Mouse (Mus musculus): ENCODE data around the gene Dnajc17.

The Dnajc17 gene

GRCm38 (mm10) chr2:119208344-119209175 is at the start of gene Dnajc17, which contains the start of gene Zfyve19:
Gene Dnajc17, minus strand, starts transcription at chr2:119208795.
Gene Zfyve19, plus strand, starts transcription at chr2:119208617.
- DNase-seq: peak; percentile 88 to 90

GRCm38 (mm10) chr2:119254976-119255375 is 46.4 kb upstream of the Dnajc17 start:
- no peak for DNase-seq

- DNase-seq: peak; percentile 57 to 84
Observed at GRCm38 (mm10) chr2:119250826-119251478, 42.4 kb upstream of the Dnajc17 start.

- no peak for DNase-seq
Observed at GRCm38 (mm10) chr2:119250377-119250776, 41.8 kb upstream of the Dnajc17 start.

GRCm38 (mm10) chr2:119249592-119250061 is 41.0 kb upstream of the Dnajc17 start:
- DNase-seq: no peak

GRCm38 (mm10) chr2:119247904-119248303 is 39.3 kb upstream of the Dnajc17 start:
- DNase-seq: no peak

- no peak for DNase-seq
Observed at GRCm38 (mm10) chr2:119245246-119245645, 36.7 kb upstream of the Dnajc17 start.

- no peak for DNase-seq
Observed at GRCm38 (mm10) chr2:119242548-119242947, 34.0 kb upstream of the Dnajc17 start.

GRCm38 (mm10) chr2:119240819-119241186 is 32.2 kb upstream of the Dnajc17 start:
- no peak for DNase-seq

GRCm38 (mm10) chr2:119240075-119240818 is 31.7 kb upstream of the Dnajc17 start:
- no peak for DNase-seq

- DNase-seq: no peak
Observed at GRCm38 (mm10) chr2:119238671-119239070, 30.1 kb upstream of the Dnajc17 start.

- no peak for DNase-seq
Observed at GRCm38 (mm10) chr2:119237871-119238220, 29.3 kb upstream of the Dnajc17 start.

- peak in 1 of 2 experiments; percentile 14 for DNase-seq
Observed at GRCm38 (mm10) chr2:119237210-119237870, 28.7 kb upstream of the Dnajc17 start, which contains the start of gene Spint1. Gene Spint1, plus strand, starts transcription at chr2:119237362.

GRCm38 (mm10) chr2:119236682-119237209 is 28.2 kb upstream of the Dnajc17 start:
- DNase-seq: no peak

GRCm38 (mm10) chr2:119229775-119230704 is 21.4 kb upstream of the Dnajc17 start, which contains the start of gene Ppp1r14d:
Gene Ppp1r14d, minus strand, starts transcription at chr2:119229906.
- DNase-seq: no peak

GRCm38 (mm10) chr2:119209176-119209507 is 547 bp upstream of the Dnajc17 start:
- no peak for DNase-seq

GRCm38 (mm10) chr2:119207961-119208343 is 643 bp downstream of the Dnajc17 start:
- no peak for DNase-seq

- DNase-seq: no peak
Observed at GRCm38 (mm10) chr2:119203871-119204460, 4.6 kb downstream of the Dnajc17 start.

GRCm38 (mm10) chr2:119202914-119203453 is 5.6 kb downstream of the Dnajc17 start:
- DNase-seq: no peak

GRCm38 (mm10) chr2:119198934-119199333 is 9.7 kb downstream of the Dnajc17 start:
- no peak for DNase-seq

- DNase-seq: no peak
Observed at GRCm38 (mm10) chr2:119198049-119198448, 10.5 kb downstream of the Dnajc17 start.

All from spleen, adult 18-20 months (tissue).